Mouse (Mus musculus): ENCODE data around the gene Cntnap2. TPM values are rescaled to one million over a fixed set of nuclear protein-coding genes. Genes with fewer than 3 reads are reported as not detected.

The Cntnap2 gene
- polyA plus RNA-seq, 1 experiment = 0.26 TPM

GRCm38 (mm10) chr6:45455424-45455823, 396.3 kb downstream of the Cntnap2 start:
- TF ChIP-seq GATA1 (IDR thresholded peaks at IDR 0.05; ENCODE audit: low read length) (no peak), TAL1 (IDR thresholded peaks at IDR 0.05; ENCODE audit: low read length) (no peak)
- Histone ChIP-seq H3K36me3 (ENCODE audit: control insufficient read depth) (no peaks in the 10 kb centered on the region), H3K4me3 (replicated peaks) (no peak overlapping the region)

GRCm38 (mm10) chr6:45518221-45518620, 459.1 kb downstream of the Cntnap2 start:
- no peaks in the 10 kb centered on the region for H3K4me1 ChIP-seq (ENCODE audit: control insufficient read depth)
- TF ChIP-seq GATA1 (IDR thresholded peaks at IDR 0.05; ENCODE audit: low read length) = no peak
- no peak for TF ChIP-seq TAL1 (IDR thresholded peaks at IDR 0.05; ENCODE audit: low read length)
- no peaks in the 10 kb centered on the region for H3K36me3 ChIP-seq (ENCODE audit: control insufficient read depth)

More at GRCm38 (mm10) chr6:45455424-45455823, 396.3 kb downstream of the Cntnap2 start:
- Histone ChIP-seq H3K9me3 (ENCODE audit: control insufficient read depth, low read length) (no peaks in the 10 kb centered on the region), H3K4me1 (ENCODE audit: control insufficient read depth) (no peaks in the 10 kb centered on the region), H3K27me3 (ENCODE audit: control insufficient read depth) (no peaks in the 10 kb centered on the region)

GRCm38 (mm10) chr6:45536999-45537398, 477.8 kb downstream of the Cntnap2 start:
- Histone ChIP-seq H3K36me3 (ENCODE audit: control insufficient read depth) (no peaks in the 10 kb centered on the region), H3K27me3 (ENCODE audit: control insufficient read depth) (no peaks in the 10 kb centered on the region), H3K9me3 (ENCODE audit: control insufficient read depth, low read length) (no peaks in the 10 kb centered on the region), H3K4me1 (ENCODE audit: control insufficient read depth) (no peaks in the 10 kb centered on the region), H3K4me3 (replicated peaks) (no peak overlapping the region)
- no peak for TF ChIP-seq TAL1 (IDR thresholded peaks at IDR 0.05; ENCODE audit: low read length)
- no peak for TF ChIP-seq GATA1 (IDR thresholded peaks at IDR 0.05; ENCODE audit: low read length)

More at GRCm38 (mm10) chr6:45518221-45518620, 459.1 kb downstream of the Cntnap2 start:
- Histone ChIP-seq H3K4me3 (replicated peaks) (no peak overlapping the region), H3K27me3 (ENCODE audit: control insufficient read depth) (no peaks in the 10 kb centered on the region), H3K9me3 (ENCODE audit: control insufficient read depth, low read length) (no peaks in the 10 kb centered on the region)

DNA sequence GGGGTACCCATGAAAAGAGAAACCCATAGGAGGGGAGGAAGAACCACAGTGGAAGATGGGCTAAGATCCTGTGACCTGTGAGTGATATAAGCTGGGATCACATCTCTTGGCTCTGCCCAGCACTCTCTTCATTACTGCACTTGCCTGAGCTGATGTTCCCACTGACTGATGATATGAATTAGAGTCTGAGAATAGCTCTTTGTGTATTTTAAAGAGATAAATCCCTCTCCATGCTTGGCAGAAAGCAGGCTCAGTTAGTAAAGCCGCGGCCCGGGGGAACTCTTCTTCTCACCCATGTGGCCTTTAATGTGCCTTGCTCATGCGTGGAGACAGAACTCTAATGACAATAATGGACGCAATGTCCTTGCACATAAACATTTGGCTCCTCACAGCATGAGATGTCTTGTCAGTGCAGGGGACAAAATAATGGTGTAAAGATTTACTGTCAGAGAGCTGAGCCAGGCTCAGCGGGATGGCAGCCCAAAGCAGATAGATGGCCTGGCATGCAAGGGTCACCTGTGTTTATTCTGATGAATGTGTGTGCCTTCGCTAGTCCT, 485.2 kb downstream of the Cntnap2 start:
- H3K4me3 ChIP-seq (replicated peaks) = no peak overlapping the region
- no peaks in the 10 kb centered on the region for H3K27me3 ChIP-seq (ENCODE audit: control insufficient read depth)
- H3K9me3 ChIP-seq (ENCODE audit: control insufficient read depth, low read length) = no peaks in the 10 kb centered on the region
- H3K4me1 ChIP-seq (ENCODE audit: control insufficient read depth) = no peaks in the 10 kb centered on the region
- H3K36me3 ChIP-seq (ENCODE audit: control insufficient read depth) = no peaks in the 10 kb centered on the region
- TF ChIP-seq TAL1 (IDR thresholded peaks at IDR 0.05; ENCODE audit: low read length) = no peak
- no peak for TF ChIP-seq GATA1 (IDR thresholded peaks at IDR 0.05; ENCODE audit: low read length)

- Histone ChIP-seq H3K4me1 (ENCODE audit: control insufficient read depth) (no peaks in the 10 kb centered on the region), H3K36me3 (ENCODE audit: control insufficient read depth) (no peaks in the 10 kb centered on the region), H3K9me3 (ENCODE audit: control insufficient read depth, low read length) (no peaks in the 10 kb centered on the region), H3K4me3 (replicated peaks) (no peak overlapping the region), H3K27me3 (ENCODE audit: control insufficient read depth) (no peaks in the 10 kb centered on the region)
- TF ChIP-seq TAL1 (IDR thresholded peaks at IDR 0.05; ENCODE audit: low read length) (no peak), GATA1 (IDR thresholded peaks at IDR 0.05; ENCODE audit: low read length) (no peak)
Measured at GRCm38 (mm10) chr6:45559724-45560123, 500.6 kb downstream of the Cntnap2 start.

GRCm38 (mm10) chr6:45584467-45585094, 525.4 kb downstream of the Cntnap2 start:
- no peak overlapping the region for H3K4me3 ChIP-seq (replicated peaks)
- H3K27me3 ChIP-seq (ENCODE audit: control insufficient read depth) = no peaks in the 10 kb centered on the region
- no peaks in the 10 kb centered on the region for H3K36me3 ChIP-seq (ENCODE audit: control insufficient read depth)
- TF ChIP-seq GATA1 (IDR thresholded peaks at IDR 0.05; ENCODE audit: low read length) = no peak
- TF ChIP-seq TAL1 (IDR thresholded peaks at IDR 0.05; ENCODE audit: low read length) = no peak
- no peaks in the 10 kb centered on the region for H3K4me1 ChIP-seq (ENCODE audit: control insufficient read depth)
- H3K9me3 ChIP-seq (ENCODE audit: control insufficient read depth, low read length) = no peaks in the 10 kb centered on the region

- Histone ChIP-seq H3K36me3 (ENCODE audit: control insufficient read depth) (no peaks in the 10 kb centered on the region), H3K9me3 (ENCODE audit: control insufficient read depth, low read length) (no peaks in the 10 kb centered on the region), H3K27me3 (ENCODE audit: control insufficient read depth) (no peaks in the 10 kb centered on the region), H3K4me3 (replicated peaks) (no peak overlapping the region), H3K4me1 (ENCODE audit: control insufficient read depth) (no peaks in the 10 kb centered on the region)
- TF ChIP-seq TAL1 (IDR thresholded peaks at IDR 0.05; ENCODE audit: low read length) (no peak), GATA1 (IDR thresholded peaks at IDR 0.05; ENCODE audit: low read length) (no peak)
Measured at GRCm38 (mm10) chr6:45589084-45589483, 529.9 kb downstream of the Cntnap2 start.

- no peaks in the 10 kb centered on the region for H3K27me3 ChIP-seq (ENCODE audit: control insufficient read depth)
- no peak for TF ChIP-seq GATA1 (IDR thresholded peaks at IDR 0.05; ENCODE audit: low read length)
- H3K36me3 ChIP-seq (ENCODE audit: control insufficient read depth) = no peaks in the 10 kb centered on the region
- H3K4me1 ChIP-seq (ENCODE audit: control insufficient read depth) = no peaks in the 10 kb centered on the region
- no peak overlapping the region for H3K4me3 ChIP-seq (replicated peaks)
- H3K9me3 ChIP-seq (ENCODE audit: control insufficient read depth, low read length) = no peaks in the 10 kb centered on the region
Measured at GRCm38 (mm10) chr6:45647017-45647416, 587.9 kb downstream of the Cntnap2 start.

DNA sequence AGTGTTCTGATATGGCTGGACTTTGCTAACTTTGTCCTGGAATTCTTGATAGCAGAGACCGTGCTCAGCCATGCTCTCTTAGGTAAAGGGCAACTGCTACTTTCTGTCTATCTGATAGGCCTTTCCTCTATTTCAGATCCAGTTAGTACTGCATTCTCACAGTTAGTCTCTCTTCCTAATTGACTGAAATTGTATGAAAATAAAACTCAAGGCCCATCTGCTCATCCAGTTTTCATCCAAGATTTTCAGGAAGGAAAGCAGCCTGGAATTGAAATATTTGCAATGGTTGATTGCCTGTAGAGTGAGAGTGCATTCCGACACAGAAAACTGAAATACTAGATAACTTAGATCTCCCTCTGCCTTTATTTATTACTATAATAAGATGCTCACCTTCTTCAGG, 589.3 kb downstream of the Cntnap2 start:
- Histone ChIP-seq H3K36me3 (ENCODE audit: control insufficient read depth) (no peaks in the 10 kb centered on the region), H3K4me3 (replicated peaks) (no peak overlapping the region), H3K27me3 (ENCODE audit: control insufficient read depth) (no peaks in the 10 kb centered on the region), H3K9me3 (ENCODE audit: control insufficient read depth, low read length) (no peaks in the 10 kb centered on the region), H3K4me1 (ENCODE audit: control insufficient read depth) (no peaks in the 10 kb centered on the region)
- TF ChIP-seq TAL1 (IDR thresholded peaks at IDR 0.05; ENCODE audit: low read length) = no peak
- no peak for TF ChIP-seq GATA1 (IDR thresholded peaks at IDR 0.05; ENCODE audit: low read length)

All from erythroblast, embryonic 14.5 days (primary cell).